Mouse (Mus musculus) olfactory bulb, adult 2 months (tissue): ENCODE measurements around the gene Reep3.

Experiments used
- CTCF ChIP-seq: fragments of 200-500 bp; IDR thresholded peaks from 2 replicates; pipeline ENCODE4 v1.5.1; 2012; ENCODE audit warnings: low read depth, mild to moderate bottlenecking, low read length, moderate library complexity; ENCODE audit not compliant: insufficient read depth
- POLR2A ChIP-seq: fragments of 200-500 bp; IDR thresholded peaks from 2 replicates; pipeline ENCODE4 v1.6.1; 2012; ENCODE audit warnings: mild to moderate bottlenecking, low read depth, low read length, moderate library complexity; ENCODE audit not compliant: insufficient read depth

- TF ChIP-seq CTCF: no peak
- TF ChIP-seq POLR2A: no peak
Observed at GRCm38 (mm10) chr10:66978215-66978614, 118.5 kb downstream of the Reep3 start.
